Mouse (Mus musculus): Measurements from ENCODE around the gene Bsn. TPM values are rescaled to one million over a fixed set of nuclear protein-coding genes. Genes with fewer than 3 reads are reported as not detected.

Gene Bsn
- polyA plus RNA-seq (2012; rRNA removed), result 1.5 and 1.9 TPM in 2 replicates

- DNase-seq (ENCODE audit: low read depth), result no peak
These were observed at the start of gene Bsn for GRCm38 (mm10) chr9:108189787-108190679. TSS of gene Bsn (minus strand) at chr9:108190384.

GRCm38 (mm10) chr9:108239951-108240350, 49.8 kb upstream of the Bsn start:
- no peak for DNase-seq (ENCODE audit: low read depth)

GRCm38 (mm10) chr9:108238831-108239230, 48.6 kb upstream of the Bsn start:
- no peak for DNase-seq (ENCODE audit: low read depth)

GRCm38 (mm10) chr9:108238402-108238801, 48.2 kb upstream of the Bsn start:
- DNase-seq (ENCODE audit: low read depth), result no peak

GRCm38 (mm10) chr9:108234682-108235081, 44.5 kb upstream of the Bsn start:
- no peak for DNase-seq (ENCODE audit: low read depth)

- DNase-seq (ENCODE audit: low read depth), result no peak
These were observed 42.7 kb upstream of the Bsn start for GRCm38 (mm10) chr9:108232908-108233307.

- DNase-seq (ENCODE audit: low read depth), result no peak
These were observed 37.9 kb upstream of the Bsn start for GRCm38 (mm10) chr9:108227911-108228649.

- no peak for DNase-seq (ENCODE audit: low read depth)
These were observed 35.0 kb upstream of the Bsn start for GRCm38 (mm10) chr9:108225166-108225565.

- DNase-seq (ENCODE audit: low read depth), result no peak
These were observed 33.4 kb upstream of the Bsn start for GRCm38 (mm10) chr9:108223633-108224032.

GRCm38 (mm10) chr9:108221566-108221965, 31.4 kb upstream of the Bsn start:
- DNase-seq (ENCODE audit: low read depth), result no peak

- DNase-seq (ENCODE audit: low read depth), result no peak
These were observed 30.2 kb upstream of the Bsn start for GRCm38 (mm10) chr9:108220380-108220774.

- DNase-seq (ENCODE audit: low read depth), result no peak
These were observed 29.7 kb upstream of the Bsn start for GRCm38 (mm10) chr9:108219766-108220379.

GRCm38 (mm10) chr9:108217936-108218543, 27.9 kb upstream of the Bsn start:
- DNase-seq (ENCODE audit: low read depth), result no peak

GRCm38 (mm10) chr9:108217406-108217805, 27.2 kb upstream of the Bsn start:
- no peak for DNase-seq (ENCODE audit: low read depth)

- no peak for DNase-seq (ENCODE audit: low read depth)
These were observed 22.9 kb upstream of the Bsn start for GRCm38 (mm10) chr9:108213105-108213504.

- no peak for DNase-seq (ENCODE audit: low read depth)
These were observed 22.2 kb upstream of the Bsn start for GRCm38 (mm10) chr9:108212426-108212825.

GRCm38 (mm10) chr9:108205571-108205901, 15.4 kb upstream of the Bsn start:
- no peak for DNase-seq (ENCODE audit: low read depth)

GRCm38 (mm10) chr9:108204884-108205570, 14.8 kb upstream of the Bsn start:
- no peak for DNase-seq (ENCODE audit: low read depth)

- DNase-seq (ENCODE audit: low read depth), result no peak
These were observed 12.8 kb upstream of the Bsn start for GRCm38 (mm10) chr9:108203015-108203414.

GRCm38 (mm10) chr9:108202169-108202568, 12.0 kb upstream of the Bsn start:
- no peak for DNase-seq (ENCODE audit: low read depth)

GRCm38 (mm10) chr9:108201160-108201559, 11.0 kb upstream of the Bsn start:
- peak; percentile 61 for DNase-seq (ENCODE audit: low read depth)

- DNase-seq (ENCODE audit: low read depth), result no peak
These were observed 8.4 kb upstream of the Bsn start for GRCm38 (mm10) chr9:108198621-108199020.
